Mouse (Mus musculus) ES-CJ7 (cell line): ENCODE data around the gene Hist1h2bc.
"Not testable (repeated sequence)": the region's sequence is repeated elsewhere in the genome, so short reads cannot be mapped to it uniquely, and the experiment has no call there.

Experiments
- DNase-seq: peaks from one replicate; pipeline ENCODE4 v3.0.0; 2011; ENCODE audit warnings: low read depth, low spot score

The Hist1h2bc gene

GRCm38 (mm10) chr13:23699767-23700166 is 15.8 kb downstream of the Hist1h2bc start:
- no peak for DNase-seq

- peak; percentile 90 for DNase-seq
These were observed 17.0 kb downstream of the Hist1h2bc start for GRCm38 (mm10) chr13:23700786-23701520.

DNA sequence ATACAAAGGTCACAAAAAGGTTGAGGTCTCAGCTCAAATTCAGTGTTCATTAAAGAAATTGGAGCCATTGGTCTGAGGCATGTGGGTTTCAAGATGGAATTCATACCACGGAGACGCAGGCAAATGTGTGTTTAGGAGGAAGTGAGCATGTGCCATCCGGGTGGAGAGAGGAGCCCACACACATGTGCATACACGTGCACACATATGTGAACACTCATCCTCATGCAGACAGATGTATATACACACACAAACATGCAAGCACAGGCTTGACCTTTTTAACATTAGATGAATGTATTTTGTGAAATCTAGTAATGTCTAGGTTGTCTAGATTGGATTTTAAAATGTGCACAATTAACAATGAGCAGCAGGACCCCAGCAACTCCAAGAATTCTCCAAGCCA is 18.2 kb downstream of the Hist1h2bc start:
- DNase-seq, result no peak

- not testable (repeated sequence) for DNase-seq
These were observed 18.8 kb downstream of the Hist1h2bc start for GRCm38 (mm10) chr13:23702801-23703200.

DNA sequence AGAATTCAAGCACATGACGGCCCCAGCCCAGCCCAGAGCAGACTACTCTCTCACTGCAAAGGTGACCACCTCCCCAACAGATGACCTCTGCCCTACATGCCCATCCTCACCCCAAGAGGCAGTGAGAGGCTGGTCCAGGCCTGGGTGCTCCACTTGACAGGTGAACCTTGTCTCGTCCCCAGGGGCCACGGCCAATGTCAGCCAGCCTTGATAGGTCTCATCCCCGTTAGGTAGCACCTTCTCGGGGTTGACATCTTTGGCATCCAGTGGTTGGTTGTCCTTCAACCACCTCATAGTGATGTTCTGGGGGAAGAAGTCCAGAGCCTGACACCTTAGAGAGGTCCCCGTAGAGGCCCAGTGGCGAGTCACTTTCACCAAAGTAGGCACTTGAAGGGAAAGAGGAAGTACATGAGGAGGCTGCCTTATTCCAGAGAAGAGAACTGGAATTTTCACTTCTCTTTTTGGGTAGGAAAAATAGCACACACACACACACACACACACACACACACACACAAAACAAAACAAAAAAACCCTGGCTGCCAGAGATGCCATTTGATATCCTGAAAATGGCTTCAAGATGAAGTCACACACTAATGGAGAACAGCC is 21.9 kb downstream of the Hist1h2bc start:
- no peak for DNase-seq

DNA sequence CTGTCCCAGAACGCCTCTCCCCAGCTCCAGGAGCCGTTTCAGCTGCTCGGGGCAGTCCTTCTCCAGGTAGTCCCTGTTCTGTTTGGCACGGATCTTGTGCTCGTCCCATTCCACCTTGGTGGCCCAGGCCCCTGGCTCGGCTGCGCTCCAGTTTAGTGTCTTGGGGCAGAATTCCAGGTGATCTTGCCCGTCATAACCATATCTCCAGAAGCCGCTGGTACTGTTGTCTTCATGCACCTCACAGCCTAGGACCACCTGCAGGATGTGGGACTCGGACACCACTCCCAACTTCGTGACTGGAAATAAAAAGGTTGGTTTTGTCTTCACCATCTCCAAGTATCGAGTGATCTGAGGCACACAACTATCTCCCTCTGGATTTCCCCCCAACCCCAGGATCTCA is 22.8 kb downstream of the Hist1h2bc start:
- no peak for DNase-seq

DNA sequence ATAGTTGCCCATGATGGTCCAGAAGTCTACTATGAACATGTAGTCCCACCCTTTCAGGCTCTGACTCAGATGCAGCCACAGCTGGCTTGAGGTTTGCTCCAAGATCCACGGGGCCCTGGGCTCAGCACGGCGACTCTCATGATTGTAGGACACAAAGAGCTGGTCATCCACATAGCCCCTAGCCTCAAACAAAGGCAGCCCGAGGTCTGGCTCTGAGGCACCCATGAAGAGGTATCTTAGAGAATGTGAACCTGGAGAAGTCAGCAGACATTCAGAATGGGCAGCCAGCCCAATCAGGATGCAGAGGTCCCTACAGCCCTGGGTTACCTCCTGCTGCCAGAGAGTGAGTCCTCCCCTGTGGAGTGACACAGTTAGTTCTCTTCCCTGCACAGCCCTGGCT is 24.0 kb downstream of the Hist1h2bc start:
- no peak for DNase-seq

- no peak for DNase-seq
These were observed 24.7 kb downstream of the Hist1h2bc start for GRCm38 (mm10) chr13:23708654-23709053.

DNA sequence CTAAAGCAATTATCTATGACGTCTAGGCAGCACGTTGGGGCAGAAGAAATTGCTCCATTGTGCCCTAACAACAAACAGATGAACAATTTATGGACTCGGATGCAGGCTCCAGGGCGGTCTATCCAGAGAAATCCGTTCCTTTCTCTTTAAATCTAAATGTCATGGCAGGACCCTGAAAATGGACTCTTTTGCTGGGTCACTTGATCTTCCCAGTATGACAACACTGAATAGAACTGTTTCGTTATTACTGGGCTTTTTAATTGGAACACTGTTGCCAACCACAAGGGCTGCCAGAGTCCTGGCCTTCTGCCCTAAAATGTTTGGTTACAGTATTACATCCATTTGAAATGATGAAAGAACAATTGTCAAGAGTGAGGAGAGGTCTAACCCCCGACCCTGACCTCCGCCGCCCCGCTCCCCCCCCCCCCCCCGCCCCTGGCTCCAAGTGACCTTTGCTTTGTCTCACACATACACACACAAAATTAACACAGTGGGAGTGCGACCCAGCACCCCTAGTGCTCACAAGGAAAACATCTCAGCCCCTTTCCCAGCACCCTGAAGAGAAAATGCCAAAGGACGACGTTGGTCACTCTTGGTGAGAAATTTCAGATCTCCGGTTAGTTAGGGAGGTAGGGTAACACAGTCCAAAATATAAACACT is 25.8 kb downstream of the Hist1h2bc start:
- no peak for DNase-seq

DNA sequence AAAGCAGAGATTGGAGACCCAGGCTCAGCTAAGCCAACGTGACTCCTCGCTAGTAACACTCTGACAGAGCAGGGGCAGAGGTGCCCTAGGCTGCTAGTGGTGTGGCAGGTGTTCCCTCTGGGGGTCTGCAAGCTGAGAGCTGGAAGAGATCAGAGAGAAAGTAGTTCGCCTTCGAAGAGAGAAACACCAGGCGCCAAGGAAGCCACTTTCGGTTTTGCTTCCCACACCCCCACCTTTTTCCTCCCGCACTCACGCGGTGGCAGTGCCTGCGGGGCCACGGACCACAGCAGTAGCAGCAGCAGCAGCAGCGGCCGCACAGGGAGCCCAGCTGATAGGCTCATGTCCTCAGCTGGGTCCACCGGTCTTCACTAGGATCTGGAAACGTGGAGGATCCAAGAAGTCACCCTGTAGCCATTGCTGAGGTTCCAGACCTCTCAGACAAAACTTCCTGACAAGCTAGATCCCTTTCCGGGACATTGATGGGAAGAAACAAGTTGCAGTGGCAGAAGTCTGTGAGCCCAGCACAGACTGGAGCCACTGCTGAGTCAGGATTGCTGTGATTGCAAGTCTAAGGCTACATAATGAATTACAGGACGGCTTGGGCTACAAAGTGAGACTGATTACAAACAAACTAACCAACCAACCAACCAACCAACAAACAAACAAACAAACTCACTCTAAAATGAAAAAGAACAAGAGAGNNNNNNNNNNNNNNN is 26.5 kb downstream of the Hist1h2bc start, which contains the start of gene Hfe:
Gene Hfe (minus strand): TSS at position 481 of the 716 bp plus-strand sequence.
- DNase-seq, result peak; percentile 27

DNA sequence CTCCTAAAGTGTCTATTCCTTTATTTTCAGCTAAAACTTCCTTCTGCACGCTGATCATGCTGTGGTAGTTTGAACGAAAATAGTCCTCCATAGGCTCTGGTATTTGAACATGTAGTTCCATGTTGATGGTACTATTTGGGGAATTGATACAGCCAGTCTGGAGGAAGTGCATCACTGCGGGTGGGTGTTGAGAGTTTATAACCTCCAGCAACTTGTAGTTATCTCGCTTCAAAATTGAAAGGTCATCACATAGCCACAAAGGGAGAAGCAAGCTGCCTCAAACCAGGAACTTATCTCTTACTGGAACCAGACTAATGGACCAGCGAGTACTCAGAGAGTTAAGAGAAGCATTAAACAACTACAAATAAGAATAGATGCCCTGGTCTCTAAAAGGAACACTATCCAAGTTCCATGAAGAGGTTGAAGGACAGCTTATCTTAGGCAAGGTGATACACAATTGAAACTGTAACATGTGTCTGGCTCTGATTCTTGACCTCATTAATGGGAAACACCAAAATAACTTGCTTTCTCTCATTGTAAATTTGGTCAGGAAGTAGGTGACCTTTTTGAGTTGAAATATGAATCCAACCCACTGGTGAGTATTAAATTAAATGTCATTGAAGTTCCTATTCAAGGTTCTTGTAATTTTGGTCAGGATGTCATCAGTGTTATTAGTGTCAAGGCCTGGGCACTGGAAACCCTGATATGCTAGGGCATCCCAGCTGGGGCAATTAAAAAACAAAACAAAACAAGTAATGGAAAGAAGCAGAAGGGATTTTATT is 32.5 kb downstream of the Hist1h2bc start:
- no peak for DNase-seq

DNA sequence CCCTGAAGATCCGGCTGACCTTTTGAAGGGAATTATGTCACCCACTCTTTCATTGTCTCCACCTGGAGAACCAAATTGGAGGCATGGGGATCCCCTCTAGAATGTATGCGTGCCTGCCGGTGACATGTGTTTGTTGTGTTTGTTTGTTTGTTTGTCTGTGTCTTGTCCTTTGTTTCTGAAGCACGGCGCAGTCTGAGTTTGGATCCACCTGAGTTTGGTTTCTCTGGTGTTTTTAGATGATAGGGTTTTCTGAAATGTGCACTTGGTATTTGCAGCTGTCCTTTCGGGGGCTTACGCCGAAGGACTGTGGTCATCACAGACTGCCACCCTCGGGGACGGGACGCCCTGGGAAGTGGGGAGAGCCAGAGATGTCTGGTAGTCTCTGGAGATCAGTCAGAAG is 33.2 kb downstream of the Hist1h2bc start:
- no peak for DNase-seq

GRCm38 (mm10) chr13:23717593-23718245 is 33.7 kb downstream of the Hist1h2bc start:
- not testable (repeated sequence) for DNase-seq

DNA sequence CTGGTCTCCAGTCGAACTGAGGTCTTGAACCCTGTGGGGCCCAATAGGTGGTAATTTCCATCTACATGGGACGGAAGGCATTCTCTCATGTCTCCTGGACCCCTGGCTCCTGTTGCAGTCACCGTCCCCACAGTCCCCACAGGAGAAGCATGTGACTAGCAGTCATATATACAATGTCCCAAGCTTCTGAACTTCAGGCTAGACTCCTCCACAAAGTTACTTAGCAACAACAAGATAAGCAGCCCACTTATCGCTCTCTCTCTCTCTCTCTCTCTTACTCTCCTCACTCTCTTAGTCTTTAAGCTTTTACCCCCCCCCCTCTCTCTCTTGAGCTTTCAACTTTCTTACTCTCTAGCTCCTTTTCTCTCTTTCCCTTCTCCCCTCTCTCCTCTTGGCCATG is 40.2 kb downstream of the Hist1h2bc start:
- DNase-seq, result no peak

DNA sequence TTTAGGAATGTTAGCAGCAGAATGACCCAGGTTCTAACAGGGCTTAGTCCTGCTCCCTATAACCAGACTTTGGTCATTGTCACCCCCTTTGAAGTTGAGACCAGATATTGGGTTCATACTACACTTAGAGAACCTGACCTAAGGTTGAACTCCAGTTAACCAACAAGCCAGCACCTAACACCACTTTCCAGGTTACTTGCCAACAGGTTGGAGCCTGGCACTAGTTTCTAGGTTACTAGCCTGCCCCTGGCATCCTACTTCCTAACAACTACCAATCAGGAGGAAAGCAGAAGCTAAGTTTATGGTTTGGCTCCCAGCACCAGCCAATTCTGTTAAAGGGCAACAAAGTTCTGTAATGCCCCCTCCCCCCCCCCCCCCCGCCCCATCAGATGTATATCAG is 41.2 kb downstream of the Hist1h2bc start:
- DNase-seq, result no peak

GRCm38 (mm10) chr13:23728472-23729191 is 44.6 kb downstream of the Hist1h2bc start:
- DNase-seq, result no peak

GRCm38 (mm10) chr13:23729192-23729525 is 45.2 kb downstream of the Hist1h2bc start:
- no peak for DNase-seq

DNA sequence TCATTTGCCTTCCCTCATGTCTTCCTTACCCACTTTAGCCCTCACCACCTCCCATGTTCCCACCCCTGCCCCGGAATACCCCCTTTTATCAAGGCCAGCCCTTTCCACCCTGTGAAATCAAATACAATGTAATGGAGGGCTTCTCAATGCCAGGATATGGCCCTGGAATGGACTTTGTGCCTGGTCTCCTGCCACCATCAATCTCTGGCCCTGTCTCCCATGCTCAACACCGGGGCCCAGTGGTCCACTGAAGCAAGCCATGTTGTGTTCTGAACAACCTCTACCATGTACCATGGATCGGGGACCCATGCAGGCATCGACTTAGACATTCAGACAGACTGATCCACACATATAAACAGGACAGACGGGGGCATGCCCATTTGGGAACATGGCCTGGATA is 45.7 kb downstream of the Hist1h2bc start:
- no peak for DNase-seq

GRCm38 (mm10) chr13:23730479-23730878 is 46.5 kb downstream of the Hist1h2bc start:
- no peak for DNase-seq

DNA sequence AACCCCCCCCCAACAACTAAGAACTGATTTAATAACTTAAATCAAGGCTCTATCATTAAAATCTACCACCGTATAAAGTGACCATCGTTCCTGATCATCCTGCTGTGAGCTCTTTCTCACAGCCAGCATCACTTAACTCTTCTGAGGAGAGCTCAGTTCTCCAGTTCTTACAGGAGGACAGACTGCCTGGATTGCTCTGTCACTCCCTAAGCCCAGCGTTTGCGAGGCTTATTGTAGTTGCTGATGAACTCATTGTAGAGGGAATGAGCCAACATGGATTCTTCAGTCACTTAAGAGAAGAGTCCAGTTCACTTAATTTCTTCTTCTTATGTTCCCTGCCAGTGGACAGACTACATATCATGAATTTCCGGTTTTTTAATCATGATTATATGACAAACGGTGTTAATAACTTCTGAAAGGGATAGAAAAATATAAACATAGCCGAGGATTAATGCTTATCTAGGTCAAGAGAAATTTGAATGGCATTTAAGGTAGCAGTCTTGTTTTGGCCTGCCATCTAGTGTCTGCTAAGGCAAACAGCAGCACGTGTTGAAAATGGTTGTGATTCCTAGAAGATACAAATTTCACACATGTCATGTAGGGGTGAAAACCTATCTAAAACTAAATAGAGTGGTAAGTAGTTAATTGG is 48.3 kb downstream of the Hist1h2bc start:
- DNase-seq, result peak; percentile 49
